Mouse (Mus musculus): ENCODE measurements around the gene Mvb12b. TPM values are rescaled to one million over a fixed set of nuclear protein-coding genes. Genes with fewer than 3 reads are reported as not detected.

Gene Mvb12b
- polyA plus RNA-seq, 1 experiment: 13.6 TPM

- H3K36me3 ChIP-seq (ENCODE audit: control insufficient read depth, insufficient read depth, low read length): no peaks in the 10 kb centered on the region
- H3K4me3 ChIP-seq (ENCODE audit: extremely low read depth, insufficient read depth, insufficient read length): no peak overlapping the region
- no peak for TF ChIP-seq POLR2A (IDR thresholded peaks at IDR 0.05; ENCODE audit: low read depth, low read length)
- TF ChIP-seq CTCF (IDR thresholded peaks at IDR 0.05; ENCODE audit: extremely low read depth, insufficient read depth, insufficient read length, insufficient replicate concordance): peak; percentile 68; the same call in 1 of the 2 replicates
- peak; percentile 12 to 64 for DNase-seq (ENCODE audit: low read depth in 1 of 2, low spot score in 2 of 2)
- H3K27me3 ChIP-seq (ENCODE audit: control insufficient read depth, insufficient read depth, low read length): no peaks in the 10 kb centered on the region
- H3K27ac ChIP-seq (ENCODE audit: insufficient read depth, low read length): no peak overlapping the region
- 46% methylated on average over 10 of the region's 10 CpGs for WGBS
- no peaks in the 10 kb centered on the region for H3K4me1 ChIP-seq (ENCODE audit: control insufficient read depth, insufficient read depth, insufficient read length)
These were observed 152.8 kb downstream of the Mvb12b start for GRCm38 (mm10) chr2:33734781-33735485.

DNA sequence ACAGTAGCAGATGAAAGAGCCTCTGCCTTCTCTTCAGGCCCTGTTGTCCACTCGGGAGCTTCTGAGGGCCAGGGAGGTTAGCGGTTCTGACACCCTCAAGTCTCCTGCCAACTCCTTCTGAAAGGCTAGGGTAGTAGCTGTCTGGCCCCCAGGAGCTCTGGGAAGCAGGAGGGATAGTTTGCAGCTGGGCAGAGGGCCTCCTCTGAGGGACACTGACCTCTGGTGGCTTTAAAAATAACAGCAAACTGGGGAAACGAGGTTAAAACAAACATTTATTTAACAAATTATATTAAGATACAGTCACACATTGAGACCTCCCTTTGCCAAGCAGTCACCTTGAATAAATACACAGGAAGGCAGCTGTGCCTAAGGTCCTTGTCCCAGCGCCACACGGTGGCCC, 158.0 kb downstream of the Mvb12b start:
- no peak for DNase-seq (ENCODE audit: low read depth in 1 of 2, low spot score in 2 of 2)
- WGBS: 73% methylated on average over 5 of the region's 5 CpGs
- Histone ChIP-seq H3K4me1 (ENCODE audit: control insufficient read depth, insufficient read depth, insufficient read length) (no peaks in the 10 kb centered on the region), H3K36me3 (ENCODE audit: control insufficient read depth, insufficient read depth, low read length) (no peaks in the 10 kb centered on the region), H3K27ac (ENCODE audit: insufficient read depth, low read length) (no peak overlapping the region), H3K4me3 (ENCODE audit: extremely low read depth, insufficient read depth, insufficient read length) (no peak overlapping the region), H3K27me3 (ENCODE audit: control insufficient read depth, insufficient read depth, low read length) (no peaks in the 10 kb centered on the region)
- TF ChIP-seq POLR2A (IDR thresholded peaks at IDR 0.05; ENCODE audit: low read depth, low read length): no peak

DNA sequence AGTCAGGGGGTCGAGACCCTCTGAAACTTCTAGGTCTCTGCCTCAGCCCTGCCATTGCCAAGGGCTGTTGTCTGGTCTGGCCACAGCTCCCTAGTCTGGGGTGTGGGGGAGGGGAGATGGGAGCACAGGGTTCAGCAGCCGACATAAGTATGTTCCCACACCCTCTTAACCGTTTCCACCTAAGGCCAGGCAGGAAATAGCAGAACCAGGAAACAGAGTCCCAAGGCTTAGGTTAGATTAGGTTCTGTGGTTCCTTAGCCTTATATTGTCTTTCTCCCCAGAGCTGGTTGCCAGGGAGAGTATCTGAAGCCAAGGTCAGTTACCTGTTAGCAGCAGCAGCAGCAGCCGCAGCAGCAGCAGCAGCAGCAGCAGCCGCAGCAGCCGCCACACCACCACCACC, 160.5 kb downstream of the Mvb12b start:
- H3K4me1 ChIP-seq (ENCODE audit: control insufficient read depth, insufficient read depth, insufficient read length): no peaks in the 10 kb centered on the region
- WGBS: 9% methylated on average over 5 of the region's 6 CpGs
- no peak for TF ChIP-seq CTCF (IDR thresholded peaks at IDR 0.05; ENCODE audit: extremely low read depth, insufficient read depth, insufficient read length, insufficient replicate concordance)
- no peak for TF ChIP-seq POLR2A (IDR thresholded peaks at IDR 0.05; ENCODE audit: low read depth, low read length)
- no peak for DNase-seq (ENCODE audit: low read depth in 1 of 2, low spot score in 2 of 2)
- H3K27ac ChIP-seq (ENCODE audit: insufficient read depth, low read length): no peak overlapping the region
- H3K27me3 ChIP-seq (ENCODE audit: control insufficient read depth, insufficient read depth, low read length): no peaks in the 10 kb centered on the region
- no peaks in the 10 kb centered on the region for H3K36me3 ChIP-seq (ENCODE audit: control insufficient read depth, insufficient read depth, low read length)
- no peak overlapping the region for H3K4me3 ChIP-seq (ENCODE audit: extremely low read depth, insufficient read depth, insufficient read length)

GRCm38 (mm10) chr2:33720380-33720898, 167.3 kb downstream of the Mvb12b start:
- H3K27ac ChIP-seq (ENCODE audit: insufficient read depth, low read length): no peak overlapping the region
- 0 out of 2 replicates have a peak, but pooled peaks cover 1% of the 10 kb centered on the region for H3K27me3 ChIP-seq (ENCODE audit: control insufficient read depth, insufficient read depth, low read length)
- no peak for DNase-seq (ENCODE audit: low read depth in 1 of 2, low spot score in 2 of 2)
- H3K36me3 ChIP-seq (ENCODE audit: control insufficient read depth, insufficient read depth, low read length): no peaks in the 10 kb centered on the region
- no peak overlapping the region for H3K4me3 ChIP-seq (ENCODE audit: extremely low read depth, insufficient read depth, insufficient read length)
- 63% methylated on average over 9 of the region's 9 CpGs for WGBS
- TF ChIP-seq CTCF (IDR thresholded peaks at IDR 0.05; ENCODE audit: extremely low read depth, insufficient read depth, insufficient read length, insufficient replicate concordance) (no peak), POLR2A (IDR thresholded peaks at IDR 0.05; ENCODE audit: low read depth, low read length) (no peak)
- no peaks in the 10 kb centered on the region for H3K4me1 ChIP-seq (ENCODE audit: control insufficient read depth, insufficient read depth, insufficient read length)

DNA sequence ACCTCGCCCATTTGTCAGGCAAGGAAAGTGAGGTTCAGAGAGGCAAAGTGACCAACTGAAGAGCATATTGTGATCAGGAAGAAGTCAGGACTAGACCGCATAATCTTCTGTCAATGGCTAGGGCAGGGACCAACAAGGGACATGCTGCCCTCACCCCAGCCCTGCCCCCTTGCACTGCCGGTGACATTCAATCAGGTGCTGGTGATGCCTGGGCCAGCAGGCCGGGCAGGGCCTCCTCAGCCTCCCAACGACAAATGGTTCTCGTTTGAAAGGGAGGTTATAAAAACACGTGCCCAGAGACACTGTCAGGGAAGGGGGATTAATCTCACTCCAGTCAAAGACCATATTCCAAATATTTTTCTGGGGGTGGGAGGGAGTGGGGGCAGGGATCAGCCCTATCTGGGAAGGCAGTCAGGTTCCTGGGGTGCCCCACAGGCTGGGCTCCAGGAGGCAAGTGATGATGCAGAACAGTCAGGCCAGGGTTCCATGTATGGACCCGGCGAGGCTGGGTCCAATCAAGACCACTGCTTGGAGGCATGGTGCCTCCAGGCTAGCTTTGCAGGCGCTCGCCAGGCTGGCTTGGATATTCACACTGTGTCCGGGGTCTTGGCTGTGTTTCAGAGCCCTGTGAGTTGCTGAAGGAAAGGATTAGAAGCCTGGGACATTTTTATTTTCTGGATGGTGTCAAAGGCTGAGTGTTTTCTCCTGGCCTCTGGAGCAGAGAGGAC, 168.2 kb downstream of the Mvb12b start:
- Histone ChIP-seq H3K4me1 (ENCODE audit: control insufficient read depth, insufficient read depth, insufficient read length) (no peaks in the 10 kb centered on the region), H3K36me3 (ENCODE audit: control insufficient read depth, insufficient read depth, low read length) (no peaks in the 10 kb centered on the region), H3K27ac (ENCODE audit: insufficient read depth, low read length) (no peak overlapping the region), H3K4me3 (ENCODE audit: extremely low read depth, insufficient read depth, insufficient read length) (no peak overlapping the region), H3K27me3 (ENCODE audit: control insufficient read depth, insufficient read depth, low read length) (0 out of 2 replicates have a peak, but pooled peaks cover 1% of the 10 kb centered on the region)
- TF ChIP-seq POLR2A (IDR thresholded peaks at IDR 0.05; ENCODE audit: low read depth, low read length): no peak
- TF ChIP-seq CTCF (IDR thresholded peaks at IDR 0.05; ENCODE audit: extremely low read depth, insufficient read depth, insufficient read length, insufficient replicate concordance): no peak
- no peak for DNase-seq (ENCODE audit: low read depth in 1 of 2, low spot score in 2 of 2)
- WGBS: 88% methylated on average over 12 of the region's 12 CpGs

- TF ChIP-seq POLR2A (IDR thresholded peaks at IDR 0.05; ENCODE audit: low read depth, low read length) (no peak), CTCF (IDR thresholded peaks at IDR 0.05; ENCODE audit: extremely low read depth, insufficient read depth, insufficient read length, insufficient replicate concordance) (no peak)
- H3K36me3 ChIP-seq (ENCODE audit: control insufficient read depth, insufficient read depth, low read length): no peaks in the 10 kb centered on the region
- no peak overlapping the region for H3K27ac ChIP-seq (ENCODE audit: insufficient read depth, low read length)
- DNase-seq (ENCODE audit: low read depth in 1 of 2, low spot score in 2 of 2): no peak
- no peak overlapping the region for H3K4me3 ChIP-seq (ENCODE audit: extremely low read depth, insufficient read depth, insufficient read length)
- 0 out of 2 replicates have a peak, but pooled peaks cover 1% of the 10 kb centered on the region for H3K27me3 ChIP-seq (ENCODE audit: control insufficient read depth, insufficient read depth, low read length)
- WGBS: 80% methylated on average over 6 of the region's 6 CpGs
- no peaks in the 10 kb centered on the region for H3K4me1 ChIP-seq (ENCODE audit: control insufficient read depth, insufficient read depth, insufficient read length)
These were observed 169.2 kb downstream of the Mvb12b start for GRCm38 (mm10) chr2:33718561-33718960.
